Mouse (Mus musculus) urinary bladder, adult 2 months (tissue): ENCODE results near the gene Lrpprc. TPM values are rescaled to one million over a fixed set of nuclear protein-coding genes. Genes with fewer than 3 reads are reported as not detected.
"Not testable (repeated sequence)": the region's sequence is repeated elsewhere in the genome, so short reads cannot be mapped to it uniquely, and the experiment has no call there.

Experiments
- DNase-seq: peaks from one replicate; pipeline ENCODE4 v3.0.0; 2022; ENCODE audit warnings: low spot score
- polyA plus RNA-seq: library from polyadenylated mRNA; depleted of rRNA; stranded (reverse); fragments of >200 nt; gene quantifications from 2 replicates; pipeline ENCODE4 v1.2.3, GENCODE M21; 2012; rRNA removed

Lrpprc gene
- polyA plus RNA-seq = 24.7 and 35.5 TPM in 2 replicates

- DNase-seq = peak; percentile 95
Measured at GRCm38 (mm10) chr17:84790447-84791098, at the start of gene Lrpprc. Gene Lrpprc, minus strand, starts transcription at chr17:84790789.

DNA sequence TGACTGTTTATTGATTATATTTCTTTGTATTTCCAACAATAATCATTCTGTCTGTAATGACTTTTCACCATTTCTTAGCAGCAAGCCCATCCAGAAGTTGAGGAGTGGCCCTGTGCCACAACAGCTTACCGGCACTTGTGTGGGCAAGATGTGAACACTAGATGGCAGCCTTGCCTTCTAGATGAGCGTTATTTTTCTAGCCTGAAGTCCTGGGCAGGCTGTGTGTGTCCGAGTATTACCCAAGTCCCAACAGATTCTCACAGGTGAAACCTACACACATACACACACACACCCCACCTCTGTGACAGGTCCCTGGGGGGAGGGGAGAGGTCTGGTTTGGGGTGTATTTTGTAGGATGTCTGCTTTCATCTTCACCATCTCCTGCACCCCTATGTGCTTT lies 47.2 kb upstream of the Lrpprc start:
- peak; percentile 30 for DNase-seq

- no peak for DNase-seq
Measured at GRCm38 (mm10) chr17:84835249-84835648, 44.7 kb upstream of the Lrpprc start.

- DNase-seq = no peak
Measured at GRCm38 (mm10) chr17:84832346-84832745, 41.8 kb upstream of the Lrpprc start.

DNA sequence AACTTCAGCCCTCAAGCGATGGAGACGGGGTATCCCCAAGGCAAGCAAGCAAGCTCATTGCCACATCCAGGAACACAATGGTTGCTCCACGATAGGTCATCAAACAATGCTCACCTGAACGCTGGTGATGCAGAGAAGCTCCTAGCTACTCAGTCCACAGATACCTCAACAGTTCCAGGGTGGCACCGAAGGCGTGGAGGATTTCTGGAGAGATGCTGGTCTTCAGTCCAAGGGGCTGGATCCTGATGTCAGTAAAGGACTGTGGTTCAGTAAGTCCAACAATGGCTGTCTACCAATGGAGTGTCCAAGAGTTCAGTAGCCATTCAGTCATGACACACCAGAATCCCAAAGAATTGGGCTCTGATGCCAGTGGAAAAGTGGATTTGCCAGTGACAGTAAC lies 37.7 kb upstream of the Lrpprc start:
- no peak for DNase-seq

- no peak for DNase-seq
Measured at GRCm38 (mm10) chr17:84820603-84821002, 30.0 kb upstream of the Lrpprc start.

DNA sequence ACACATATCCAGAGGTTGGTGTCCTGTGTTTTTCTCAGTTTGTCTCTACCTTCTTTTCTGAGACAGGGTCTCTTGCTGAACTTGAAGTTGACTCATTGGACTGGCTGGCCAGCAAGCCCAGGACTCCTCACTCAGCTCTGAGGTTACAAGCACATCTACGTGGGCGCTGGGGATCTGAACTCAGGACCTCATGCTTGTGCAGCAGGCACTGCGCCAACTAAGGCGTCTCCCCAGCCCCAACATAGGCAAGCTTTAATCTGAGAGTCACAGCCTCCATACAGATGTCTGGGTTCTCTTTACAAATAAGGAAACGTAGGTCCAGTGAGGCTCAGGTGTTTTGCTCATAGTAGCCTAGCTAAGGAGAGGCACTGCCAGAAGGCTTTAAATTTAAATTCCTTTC lies 27.8 kb upstream of the Lrpprc start:
- no peak for DNase-seq

DNA sequence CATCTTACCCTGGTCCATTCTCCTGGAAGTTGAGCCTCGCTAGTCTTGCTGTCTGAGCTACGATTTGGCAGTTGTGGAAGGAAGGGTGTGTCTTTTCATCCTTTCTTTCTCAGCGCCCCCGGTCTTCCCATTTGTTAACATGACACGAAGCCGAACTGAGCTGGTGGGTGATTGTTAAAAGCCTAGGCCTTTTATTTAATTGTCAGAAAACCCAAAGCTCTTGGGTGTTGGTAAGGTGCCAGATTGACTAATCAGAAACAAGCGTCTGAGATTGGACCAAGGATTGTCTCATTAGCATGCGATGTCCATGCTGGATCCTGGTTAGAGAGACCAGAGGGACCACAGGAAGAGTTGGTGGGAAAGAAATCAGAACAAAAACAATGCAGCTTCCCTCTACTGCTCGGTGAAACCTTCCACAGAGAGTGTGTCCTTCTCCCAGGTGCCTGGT lies 25.4 kb upstream of the Lrpprc start:
- no peak for DNase-seq

DNA sequence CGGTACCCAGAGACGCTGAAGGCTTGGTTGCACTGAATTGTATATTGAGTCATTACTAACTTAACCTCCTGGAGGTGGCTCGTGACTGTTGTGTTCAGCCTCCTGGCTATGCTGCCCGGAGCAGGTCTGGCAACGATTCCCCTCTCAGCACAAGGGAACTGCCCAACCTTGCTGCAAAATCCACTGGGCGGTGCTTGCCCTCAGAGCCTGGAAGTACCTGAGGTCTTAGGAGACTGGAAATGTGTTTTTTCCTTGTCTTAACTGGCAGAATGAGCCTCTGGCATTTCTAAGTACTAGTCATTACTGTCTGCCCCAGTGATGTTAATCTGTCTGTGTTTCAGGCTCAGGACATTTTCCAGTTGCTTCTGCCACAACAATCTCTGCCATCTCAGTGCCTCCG lies 24.3 kb upstream of the Lrpprc start:
- DNase-seq = no peak

GRCm38 (mm10) chr17:84814192-84814591 lies 23.6 kb upstream of the Lrpprc start:
- not testable (repeated sequence) for DNase-seq

DNA sequence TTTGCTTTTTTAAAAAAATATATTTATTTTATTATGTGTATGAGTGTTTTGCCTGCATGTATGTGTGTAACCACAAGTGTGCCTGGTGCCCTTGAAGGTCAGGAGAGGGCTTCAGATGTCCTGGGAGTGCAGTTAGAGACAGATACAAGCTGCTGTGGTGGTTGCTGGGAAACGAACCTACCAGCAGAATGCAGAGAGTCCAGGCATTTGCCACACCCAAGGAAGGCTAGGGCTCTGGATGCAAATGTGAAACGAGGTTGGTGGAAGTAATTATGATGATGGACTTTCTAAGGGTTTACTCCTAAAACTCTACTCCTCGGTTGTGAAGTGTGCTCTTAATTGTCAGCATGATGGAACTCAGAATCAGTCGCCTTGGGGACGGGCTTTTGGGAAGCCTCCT lies 1.4 kb upstream of the Lrpprc start:
- DNase-seq = no peak

DNA sequence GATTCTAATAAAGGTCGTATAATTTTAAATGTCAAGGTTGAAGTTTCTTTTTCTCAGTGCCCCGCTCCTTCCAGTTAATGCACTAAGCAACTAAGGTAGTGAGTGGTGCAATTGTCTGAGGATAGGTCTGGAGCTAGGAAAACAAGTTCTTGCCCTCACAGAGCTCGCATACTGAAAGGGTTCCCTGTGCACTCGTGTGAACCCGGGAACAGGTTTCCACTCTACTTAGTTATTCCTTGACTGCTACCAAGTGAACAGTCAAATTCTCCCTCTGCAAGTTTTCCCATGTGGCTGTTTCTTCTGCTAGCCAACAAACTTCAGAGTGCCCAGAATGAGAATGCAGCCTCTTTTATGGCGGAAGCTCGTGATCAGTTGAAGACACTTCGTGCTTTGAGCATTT lies 567 bp upstream of the Lrpprc start:
- no peak for DNase-seq

DNA sequence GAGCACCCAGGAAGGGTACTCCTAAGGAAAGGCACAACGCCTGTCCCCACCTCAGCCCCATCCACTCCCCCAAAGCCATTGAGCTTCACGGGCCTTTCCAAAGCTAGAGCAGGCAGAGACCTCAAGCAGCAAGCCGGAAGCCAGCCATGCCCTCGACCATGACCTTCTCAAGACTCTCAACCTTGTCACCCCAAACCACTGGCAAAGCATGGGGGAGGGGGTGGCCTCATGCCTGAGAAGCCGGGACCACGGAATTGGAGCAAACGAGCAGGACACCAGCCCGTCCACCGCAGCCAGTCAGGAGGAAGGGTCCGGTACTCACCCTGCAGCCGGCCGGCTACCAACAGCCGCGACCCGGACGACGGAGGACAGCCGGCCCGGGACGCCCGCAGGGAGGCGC lies 546 bp downstream of the Lrpprc start:
- DNase-seq = no peak

GRCm38 (mm10) chr17:84788376-84789125 lies 2.0 kb downstream of the Lrpprc start:
- DNase-seq = no peak

DNA sequence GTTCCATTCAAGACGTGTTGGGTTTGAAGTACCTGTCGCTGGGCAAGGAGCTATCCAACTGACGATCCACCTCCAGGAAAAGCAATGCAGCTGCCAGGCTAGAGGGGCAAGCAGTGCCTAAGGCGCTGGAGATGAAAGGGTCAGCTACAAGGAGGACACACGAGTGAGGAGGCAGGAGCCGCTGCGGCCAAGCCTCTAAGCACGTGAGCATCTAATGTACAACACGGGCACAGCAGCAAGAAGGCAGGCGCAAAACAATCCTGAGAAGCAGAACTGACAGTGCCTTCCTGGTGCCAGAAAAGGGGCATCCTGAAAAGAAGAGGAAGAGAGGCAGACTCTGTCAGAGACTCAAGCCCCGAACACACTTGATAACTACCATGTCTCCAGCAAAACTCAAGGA lies 3.1 kb downstream of the Lrpprc start:
- no peak for DNase-seq

DNA sequence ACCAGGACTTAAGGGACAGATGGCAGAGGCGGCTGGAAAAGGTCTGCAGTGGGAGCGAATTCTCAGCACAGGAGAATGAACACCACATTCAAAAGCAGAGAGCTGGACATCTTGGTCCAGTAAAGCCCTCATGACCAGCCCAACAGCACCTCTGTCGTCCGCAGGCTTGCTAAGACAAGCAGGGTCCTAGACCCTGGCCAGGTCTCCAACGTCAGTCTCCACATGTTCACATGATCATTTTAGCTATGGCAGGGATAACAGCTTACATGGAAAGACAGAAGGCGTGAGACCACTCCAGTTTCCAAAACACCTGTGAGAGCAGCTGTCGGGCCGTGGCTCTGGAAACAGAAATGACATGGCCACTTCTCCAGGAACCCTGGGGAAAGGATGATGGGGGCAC lies 3.7 kb downstream of the Lrpprc start:
- no peak for DNase-seq

DNA sequence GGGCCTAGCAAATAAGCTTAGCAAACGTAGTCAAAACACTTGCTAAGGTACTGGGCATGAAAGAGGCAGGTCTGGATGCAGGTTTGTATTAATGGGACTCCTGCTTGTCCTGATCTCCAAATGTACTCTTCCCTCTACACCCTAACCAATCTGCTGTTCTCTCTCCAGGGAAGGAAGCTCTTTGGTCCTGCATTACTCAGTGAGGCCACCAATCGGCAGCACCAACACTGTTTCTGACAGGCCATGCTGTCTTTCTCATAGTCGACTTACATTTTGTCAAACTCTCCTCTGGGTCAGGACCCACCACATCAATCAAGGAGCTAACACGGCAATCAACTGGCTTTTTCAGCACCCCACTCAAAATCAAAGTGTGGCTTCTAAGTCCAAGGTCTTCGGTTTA lies 5.4 kb downstream of the Lrpprc start:
- no peak for DNase-seq

DNA sequence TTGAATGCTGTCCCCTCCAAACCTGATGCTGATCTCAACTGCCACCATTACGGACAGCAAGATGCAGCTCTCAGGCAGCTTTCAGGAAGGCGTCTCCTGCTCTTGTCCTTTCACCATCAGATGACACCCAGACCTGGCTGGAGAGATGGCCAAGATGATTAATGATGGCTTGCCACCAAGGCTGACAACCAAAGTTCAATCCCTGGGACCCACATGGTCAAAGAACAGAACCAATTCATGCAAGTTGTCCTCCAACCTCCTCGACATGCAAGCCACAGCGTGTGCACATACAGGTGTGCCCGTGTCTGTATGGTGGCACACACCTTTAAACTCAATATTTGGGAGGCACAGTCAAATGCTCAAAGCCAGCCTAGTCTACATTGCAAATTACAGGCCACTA lies 7.1 kb downstream of the Lrpprc start:
- DNase-seq = no peak

GRCm38 (mm10) chr17:84780321-84780720 lies 10.3 kb downstream of the Lrpprc start:
- DNase-seq = no peak

- DNase-seq = no peak
Measured at GRCm38 (mm10) chr17:84778477-84778978, 12.1 kb downstream of the Lrpprc start.

- no peak for DNase-seq
Measured at GRCm38 (mm10) chr17:84776362-84777000, 14.1 kb downstream of the Lrpprc start.

- DNase-seq = no peak
Measured at GRCm38 (mm10) chr17:84775291-84775690, 15.3 kb downstream of the Lrpprc start.

GRCm38 (mm10) chr17:84771882-84772281 lies 18.7 kb downstream of the Lrpprc start:
- DNase-seq = no peak
